Mouse (Mus musculus) right cerebral cortex, adult 2 months (tissue): ENCODE results near the gene Zkscan3.

Experiments
- DNase-seq, 2 experiments: peaks; one replicate each; pipeline ENCODE4 v3.0.0; 2021 to 2022; ENCODE audit warnings: low spot score in 2 of 2

Gene Zkscan3

GRCm38 (mm10) chr13:21402287-21402846 lies at the start of gene Zkscan3:
Gene Zkscan3 (minus strand): TSS chr13:21402755.
- DNase-seq, result peak; percentile 83

- DNase-seq, result no peak
These were observed 45.5 kb upstream of the Zkscan3 start for GRCm38 (mm10) chr13:21447856-21448614.

GRCm38 (mm10) chr13:21446796-21447195 lies 44.2 kb upstream of the Zkscan3 start:
- DNase-seq, result no peak

GRCm38 (mm10) chr13:21441207-21441572 lies 38.6 kb upstream of the Zkscan3 start:
- no peak for DNase-seq

- peak; percentile 66 to 72 for DNase-seq
These were observed 38.1 kb upstream of the Zkscan3 start, which contains the start of gene Pgbd1 for GRCm38 (mm10) chr13:21440503-21441206. Gene Pgbd1 (minus strand): TSS chr13:21441058.

- DNase-seq, result no peak
These were observed 32.9 kb upstream of the Zkscan3 start for GRCm38 (mm10) chr13:21435476-21435875.

- no peak for DNase-seq
These were observed 25.1 kb upstream of the Zkscan3 start for GRCm38 (mm10) chr13:21427631-21428030.

- no peak for DNase-seq
These were observed 20.7 kb upstream of the Zkscan3 start for GRCm38 (mm10) chr13:21423301-21423700.

- DNase-seq, result no peak
These were observed 16.3 kb upstream of the Zkscan3 start for GRCm38 (mm10) chr13:21418865-21419264.

GRCm38 (mm10) chr13:21417298-21418010 lies 14.9 kb upstream of the Zkscan3 start:
- DNase-seq, result no peak

- no peak for DNase-seq
These were observed 13.2 kb upstream of the Zkscan3 start for GRCm38 (mm10) chr13:21415750-21416149.

GRCm38 (mm10) chr13:21415266-21415665 lies 12.7 kb upstream of the Zkscan3 start:
- DNase-seq, result no peak

GRCm38 (mm10) chr13:21414231-21415212 lies 12.0 kb upstream of the Zkscan3 start:
- no peak for DNase-seq

GRCm38 (mm10) chr13:21408805-21409459 lies 6.4 kb upstream of the Zkscan3 start:
- no peak for DNase-seq

- peak; percentile 89 to 92 for DNase-seq
These were observed 5.6 kb upstream of the Zkscan3 start for GRCm38 (mm10) chr13:21407969-21408804.

GRCm38 (mm10) chr13:21407341-21407740 lies 4.8 kb upstream of the Zkscan3 start:
- DNase-seq, result no peak

- no peak for DNase-seq
These were observed 293 bp upstream of the Zkscan3 start for GRCm38 (mm10) chr13:21402848-21403247.

GRCm38 (mm10) chr13:21401636-21402286 lies 794 bp downstream of the Zkscan3 start:
- no peak for DNase-seq

GRCm38 (mm10) chr13:21401166-21401565 lies 1.4 kb downstream of the Zkscan3 start:
- DNase-seq, result no peak
